Mouse (Mus musculus) lung, postnatal 10 days (tissue): ENCODE measurements at regions not wholly inside any gene's neighbourhood (a gene's known extent, or its start where the extent isn't known, plus 50 kb on each side); places are given as distances from the start of the nearest gene placed in this dataset.

Experiments
- DNase-seq: peaks from one replicate; pipeline ENCODE4 v3.0.0; 2021

DNA sequence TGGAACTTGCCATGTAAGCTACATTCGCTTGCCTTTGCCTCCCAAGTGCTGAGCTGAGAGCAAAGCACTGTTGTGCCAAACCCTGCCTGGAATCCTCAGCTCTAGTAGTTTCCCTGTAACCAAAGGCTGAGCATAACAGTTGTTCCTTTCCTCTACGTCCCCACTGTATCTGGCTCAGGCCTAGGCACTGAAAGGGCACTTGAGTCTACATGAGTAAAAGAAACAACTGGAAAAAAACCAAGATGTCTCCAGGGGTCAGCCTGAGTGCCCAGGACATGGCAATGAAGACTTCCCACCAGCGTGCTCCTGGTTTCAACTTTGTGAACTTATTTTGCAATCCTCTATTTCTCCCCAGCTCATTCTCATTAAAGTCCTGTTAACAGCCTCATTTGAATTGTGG, 150.5 kb upstream of the Bcl6 start:
- DNase-seq: no peak

DNA sequence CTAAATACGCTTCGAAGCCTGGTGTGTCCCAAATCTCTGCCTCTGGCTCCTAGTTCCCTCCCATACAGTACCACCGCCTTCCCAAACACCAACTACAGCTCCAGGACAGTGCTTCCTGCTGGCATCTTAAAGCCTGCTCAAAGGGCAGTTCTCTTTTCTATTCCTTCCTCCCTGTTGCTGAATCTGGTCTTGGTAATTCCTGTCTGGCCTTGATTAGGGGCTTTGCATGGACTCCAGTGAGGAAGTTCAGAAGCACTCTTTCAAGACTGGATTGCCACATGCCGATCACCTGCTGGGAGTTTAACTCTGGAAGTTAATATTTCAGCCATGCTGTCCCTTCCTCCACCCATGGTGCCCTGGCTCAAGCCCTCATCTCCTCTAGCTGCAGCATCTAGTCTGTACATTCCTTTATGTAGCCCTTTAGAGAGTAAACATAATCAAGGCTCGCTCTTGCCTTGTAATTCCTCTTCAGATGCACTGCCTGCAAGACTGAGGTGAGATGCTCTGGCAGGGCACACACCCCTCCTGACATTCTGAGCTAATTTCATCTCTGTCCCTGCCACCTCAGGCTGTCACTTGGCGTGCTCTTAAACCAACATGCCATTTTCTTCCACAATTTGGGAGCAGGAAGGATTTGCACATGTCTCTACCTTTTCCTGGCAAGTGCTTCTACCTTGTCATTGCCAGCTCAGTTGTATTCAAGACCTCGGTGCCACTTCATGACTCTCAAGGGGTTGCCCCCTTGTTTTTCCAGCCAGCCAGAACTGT, 148.8 kb upstream of the Bcl6 start:
- DNase-seq: no peak

DNA sequence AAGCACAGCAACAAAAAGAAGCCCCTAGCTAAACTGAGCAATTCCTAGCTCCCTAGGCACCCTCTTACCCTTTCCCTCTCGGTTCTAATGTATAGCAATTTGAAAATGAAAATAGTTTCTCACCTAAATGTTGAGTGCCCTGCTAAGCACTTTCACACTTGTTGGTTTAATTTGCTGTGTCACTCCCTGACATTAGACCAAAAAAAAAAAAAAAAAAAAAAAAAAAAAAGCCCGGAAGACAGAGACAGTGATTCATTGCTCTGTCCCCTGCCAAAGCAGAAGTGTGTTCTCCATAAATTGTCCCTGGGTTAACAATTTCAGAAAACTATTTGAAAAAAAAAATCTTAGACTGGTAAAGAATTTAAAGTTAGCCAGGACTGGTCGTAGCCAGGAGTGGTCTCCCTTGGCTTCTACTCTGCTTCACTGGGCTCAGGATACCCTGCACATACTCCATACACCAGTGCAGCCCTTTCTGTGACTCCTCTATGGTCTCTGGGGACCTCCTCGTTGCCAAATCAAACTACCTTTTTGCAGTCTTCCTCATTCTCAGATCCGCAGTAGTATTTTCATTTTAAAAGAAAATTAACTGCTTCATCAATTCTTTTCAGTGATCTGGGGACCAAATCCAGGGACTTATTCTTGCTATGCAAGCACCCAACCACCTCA, 148.0 kb upstream of the Bcl6 start:
- DNase-seq: no peak

DNA sequence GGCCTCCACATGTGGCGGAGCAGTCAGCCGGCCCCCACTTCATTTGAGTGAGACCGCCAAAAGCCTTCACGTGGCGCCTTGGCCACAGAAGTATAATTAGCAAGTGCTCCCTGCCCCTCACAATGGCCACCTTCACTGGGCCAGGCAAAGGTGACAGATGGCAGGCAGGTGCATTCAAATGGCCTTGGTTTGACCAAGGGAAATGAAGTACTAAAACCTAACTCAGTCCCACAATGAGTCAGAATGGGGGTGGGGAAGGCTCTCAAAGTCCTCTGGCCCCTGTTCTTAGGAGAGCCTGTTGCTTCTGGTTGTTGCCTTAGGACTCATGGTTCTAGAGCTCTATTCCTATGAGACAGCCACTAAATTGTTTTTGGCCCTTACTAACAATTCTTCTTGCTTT, 147.2 kb upstream of the Bcl6 start:
- DNase-seq: no peak

DNA sequence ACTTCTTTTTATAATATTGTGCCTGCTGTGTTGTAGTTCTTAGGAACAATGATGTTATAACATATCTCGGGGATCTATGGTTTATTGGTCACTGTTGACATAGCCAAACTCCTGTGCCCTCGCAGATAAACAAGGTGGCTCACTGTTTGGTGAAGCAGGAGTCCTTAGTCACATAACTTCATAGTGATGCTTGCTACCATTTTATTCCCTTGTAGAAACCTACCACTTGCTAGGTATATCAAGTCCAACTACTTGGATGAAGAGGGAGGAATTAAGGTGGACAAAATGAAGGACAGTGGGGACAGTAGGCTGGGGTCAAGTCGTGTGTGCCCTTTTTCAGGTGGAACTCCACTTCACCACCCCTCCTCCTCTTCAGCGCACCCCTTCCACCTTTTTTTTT, 146.7 kb upstream of the Bcl6 start:
- DNase-seq: no peak

DNA sequence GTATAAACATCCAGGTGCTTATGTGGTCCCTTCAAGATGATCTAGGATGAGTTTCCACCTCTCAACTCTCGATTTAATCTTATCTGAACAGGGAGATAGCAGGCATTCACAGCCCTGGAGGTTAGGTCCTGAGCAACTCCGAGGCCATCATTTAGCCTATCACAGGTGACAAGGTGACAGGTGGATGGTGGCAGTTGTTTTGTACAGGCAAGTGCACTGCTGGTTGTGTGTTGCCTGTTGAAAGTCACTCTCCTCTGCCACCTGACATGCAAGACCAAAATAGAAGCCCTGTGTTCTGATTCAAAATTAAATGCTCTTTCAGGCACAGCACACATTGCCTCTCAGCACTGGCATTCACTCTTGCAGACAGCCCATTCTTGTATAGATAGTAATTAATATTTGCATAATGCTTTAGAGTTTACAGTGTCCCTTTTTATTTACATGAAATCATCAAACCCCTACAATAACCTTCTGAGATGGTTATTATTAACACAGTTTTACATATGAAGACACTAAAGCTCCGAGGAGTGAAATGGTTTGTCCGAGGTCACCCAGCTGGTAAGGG, 145.9 kb upstream of the Bcl6 start:
- no peak for DNase-seq

DNA sequence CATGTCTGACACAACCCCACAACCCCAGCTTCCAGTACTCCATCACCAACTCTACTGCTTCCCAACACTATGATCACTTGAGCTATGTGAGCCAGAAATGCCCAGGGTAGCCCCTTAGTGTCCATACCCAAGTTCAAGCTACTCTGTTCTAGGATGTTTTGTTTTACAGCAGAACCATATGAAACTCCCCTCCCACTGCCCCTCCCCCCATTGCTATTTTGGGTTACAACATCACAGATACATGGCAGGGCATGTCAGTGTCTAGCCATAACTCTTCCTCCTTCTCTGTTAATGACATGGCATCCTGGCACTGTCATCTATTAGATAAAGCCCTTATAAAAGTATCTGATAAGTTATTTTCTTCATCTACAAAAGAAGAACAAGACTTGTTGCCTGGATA, 142.0 kb upstream of the Bcl6 start:
- no peak for DNase-seq

DNA sequence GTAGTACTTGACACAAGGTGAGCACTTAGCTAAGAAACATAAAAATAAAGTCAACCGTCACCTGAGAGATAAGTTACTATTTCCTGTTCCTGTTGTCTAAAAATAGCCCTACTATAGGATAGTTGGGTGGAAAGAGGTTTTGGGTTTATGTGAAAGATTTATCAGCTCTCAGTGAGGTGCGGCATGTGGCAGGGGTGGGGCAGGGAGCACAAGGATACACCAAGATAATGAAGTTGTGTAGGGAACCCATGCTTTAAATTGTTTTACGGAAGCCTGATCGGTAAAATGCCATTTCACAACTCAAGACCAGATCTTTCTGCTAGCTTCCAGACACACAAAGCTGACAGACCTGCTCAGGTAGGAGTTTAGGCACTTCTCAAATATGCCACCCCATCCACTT, 141.0 kb upstream of the Bcl6 start:
- no peak for DNase-seq

DNA sequence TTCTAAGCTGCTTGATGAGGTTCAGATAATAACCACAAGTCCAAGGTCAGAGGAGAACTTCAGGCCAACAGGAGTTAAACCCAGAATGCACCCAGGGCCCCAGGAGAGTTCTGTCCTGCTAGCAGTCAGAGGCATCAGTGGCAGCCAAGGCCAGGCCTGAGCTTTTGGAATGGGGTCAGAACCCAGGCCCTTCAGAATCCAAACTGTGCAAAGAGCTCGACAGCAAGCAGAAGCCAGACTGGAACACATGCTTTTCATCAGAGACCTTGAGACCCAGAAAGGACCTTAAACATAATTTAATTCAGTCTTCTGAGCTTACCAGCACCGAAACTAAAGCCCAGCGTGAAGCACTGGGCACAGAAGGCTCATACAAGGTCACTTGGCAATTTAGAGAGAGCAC, 139.9 kb upstream of the Bcl6 start:
- DNase-seq: no peak

DNA sequence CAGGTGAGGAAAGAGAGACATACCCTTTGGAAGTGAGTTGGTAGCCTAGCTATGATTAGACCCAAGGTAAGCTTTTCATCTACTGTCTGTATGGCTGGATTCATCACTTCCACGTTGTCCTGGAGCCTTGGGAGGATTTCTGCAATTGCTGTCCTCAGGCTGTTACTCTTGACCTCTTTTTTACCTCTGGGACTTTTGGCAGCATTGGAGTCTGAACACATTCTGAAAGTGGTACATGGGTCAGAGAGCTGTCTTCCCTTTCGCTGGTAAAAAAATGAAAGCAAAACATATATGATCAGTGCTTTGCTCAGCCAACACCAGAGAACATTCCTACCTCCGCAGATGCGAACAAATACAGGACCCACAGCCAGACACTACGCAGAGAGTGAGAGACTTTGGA, 136.1 kb upstream of the Bcl6 start:
- no peak for DNase-seq

DNA sequence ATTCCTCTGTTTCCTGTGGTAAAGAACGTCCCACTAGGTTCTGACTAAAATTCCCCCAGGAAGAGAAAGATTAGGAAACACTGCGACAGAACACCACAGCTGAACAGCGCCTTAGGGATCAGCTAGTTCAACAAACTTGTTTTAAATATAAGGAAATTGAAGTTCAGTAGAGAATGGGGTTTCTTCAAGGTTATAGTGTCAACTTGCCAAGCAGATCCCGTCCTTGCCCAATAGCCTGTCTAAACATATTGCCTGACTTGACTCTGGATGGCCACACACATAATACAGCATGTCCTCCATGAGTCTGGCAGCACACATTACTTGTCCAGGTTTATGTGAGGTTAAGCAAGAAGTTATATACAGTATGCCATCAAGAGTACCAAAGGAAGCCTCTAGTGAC, 135.4 kb upstream of the Bcl6 start:
- DNase-seq: no peak

DNA sequence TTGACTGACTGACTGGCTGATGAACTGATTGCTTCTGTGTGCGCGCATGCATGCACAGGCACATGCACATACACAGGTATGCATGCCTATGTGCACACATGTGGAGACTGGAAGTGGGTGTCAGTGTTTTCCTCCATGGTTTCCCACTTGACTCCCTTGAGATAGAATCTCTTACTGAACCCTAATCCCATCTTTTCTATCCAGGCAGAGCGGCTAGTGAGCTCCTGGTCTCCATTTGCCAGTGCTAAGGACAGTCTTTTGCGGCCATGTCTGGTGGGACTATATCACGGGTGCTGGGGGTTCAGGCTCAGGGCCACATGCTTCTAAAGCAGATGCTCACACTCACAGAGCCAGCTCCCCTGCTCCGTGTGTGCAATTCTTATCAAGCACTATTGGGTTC, 133.0 kb upstream of the Bcl6 start:
- DNase-seq: no peak

DNA sequence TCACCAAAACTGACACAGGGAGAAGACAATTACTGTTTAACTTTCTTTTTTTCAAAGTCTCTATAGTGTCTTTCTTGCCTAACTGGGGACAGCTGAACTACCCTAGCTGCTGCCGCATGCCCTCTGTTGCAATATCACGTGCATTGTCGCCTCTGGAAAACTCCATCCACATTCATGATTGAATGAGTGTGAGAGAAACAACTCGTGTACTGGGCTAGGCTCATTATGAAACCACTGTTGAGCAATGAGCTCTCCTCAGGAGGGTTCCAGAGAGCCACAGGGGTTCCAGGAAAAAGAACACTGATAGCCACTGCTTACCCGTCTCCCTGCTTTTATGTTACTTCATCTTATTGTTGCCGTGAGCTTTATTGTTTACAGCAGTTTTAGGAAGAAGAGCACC, 132.2 kb upstream of the Bcl6 start:
- DNase-seq: peak; percentile 62

DNA sequence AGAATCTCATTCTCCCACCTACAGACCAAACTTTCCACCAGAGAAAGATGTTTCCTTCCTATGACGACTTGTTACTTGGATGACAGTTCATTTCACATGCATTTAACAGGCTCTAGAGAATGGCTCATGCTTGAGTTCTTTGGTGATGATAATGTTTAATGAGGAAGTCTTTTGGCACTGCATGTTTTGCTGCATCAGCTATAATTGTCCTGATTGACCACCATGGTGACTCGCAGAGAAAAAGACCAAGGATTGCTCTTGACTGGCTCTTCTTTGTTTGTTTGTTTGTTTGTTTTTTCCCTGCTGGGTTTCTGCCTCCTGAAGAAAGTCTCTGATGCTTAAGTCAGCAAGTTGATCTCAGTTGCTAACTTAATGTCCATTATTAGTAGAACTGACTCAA, 129.8 kb upstream of the Bcl6 start:
- no peak for DNase-seq

DNA sequence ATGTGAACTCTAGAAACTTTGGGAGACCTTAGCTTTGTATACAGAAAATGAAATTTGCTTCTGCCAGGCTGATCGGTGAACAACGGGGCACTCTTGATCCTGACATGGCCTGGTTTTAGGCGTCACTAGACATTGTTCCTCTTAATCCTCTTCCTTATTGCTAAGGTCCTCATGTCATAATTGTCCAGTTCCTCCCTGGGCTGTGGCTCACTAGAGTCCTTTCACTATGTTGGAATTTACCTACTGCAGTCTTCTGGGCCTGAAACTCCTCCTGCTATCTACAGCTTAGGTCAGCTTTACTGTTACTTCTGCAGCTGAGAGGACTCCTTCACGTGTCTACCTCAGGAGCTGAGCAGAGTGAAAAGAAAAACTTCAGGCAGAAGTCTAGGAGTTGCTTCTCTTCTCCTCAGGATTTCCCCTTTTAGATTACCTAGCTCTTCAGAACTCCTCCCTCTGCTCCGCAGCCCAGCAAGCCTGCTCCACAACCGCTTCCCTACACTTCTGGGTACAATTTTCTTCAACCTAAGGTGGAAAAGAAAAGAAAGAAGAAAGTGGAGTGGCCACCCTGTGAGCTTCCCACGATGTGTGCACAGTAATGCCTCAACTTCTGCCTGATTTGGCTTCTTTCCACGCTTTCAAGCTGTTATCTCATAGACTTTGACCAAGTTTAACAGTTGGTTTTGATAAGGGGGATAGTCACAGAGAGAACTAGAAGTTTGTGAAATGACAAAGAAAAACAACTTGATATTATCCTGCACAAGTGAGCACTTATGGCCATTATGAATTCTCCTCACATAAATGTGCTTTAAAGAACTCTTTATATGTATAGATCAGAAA, 114.4 kb upstream of the Bcl6 start:
- DNase-seq: no peak

DNA sequence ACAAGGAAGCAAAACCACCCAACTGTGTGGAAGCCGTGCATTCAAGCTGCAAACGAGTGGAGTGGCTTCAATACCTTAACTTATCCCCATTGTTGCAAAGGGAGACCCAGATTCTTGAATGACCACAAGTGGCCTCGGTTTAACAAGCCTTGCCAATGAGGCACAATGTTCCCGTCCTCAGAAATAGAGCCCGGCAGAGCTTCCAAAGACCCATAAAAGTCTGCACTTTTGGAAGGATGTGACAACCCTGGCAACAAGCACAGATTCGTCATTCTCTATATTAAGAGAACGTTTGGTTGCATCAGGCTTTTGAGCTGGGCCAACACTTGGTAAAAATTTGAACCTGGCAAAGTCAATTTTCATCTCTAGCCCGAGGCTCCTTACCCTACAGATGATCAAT, 108.9 kb upstream of the Bcl6 start:
- no peak for DNase-seq

DNA sequence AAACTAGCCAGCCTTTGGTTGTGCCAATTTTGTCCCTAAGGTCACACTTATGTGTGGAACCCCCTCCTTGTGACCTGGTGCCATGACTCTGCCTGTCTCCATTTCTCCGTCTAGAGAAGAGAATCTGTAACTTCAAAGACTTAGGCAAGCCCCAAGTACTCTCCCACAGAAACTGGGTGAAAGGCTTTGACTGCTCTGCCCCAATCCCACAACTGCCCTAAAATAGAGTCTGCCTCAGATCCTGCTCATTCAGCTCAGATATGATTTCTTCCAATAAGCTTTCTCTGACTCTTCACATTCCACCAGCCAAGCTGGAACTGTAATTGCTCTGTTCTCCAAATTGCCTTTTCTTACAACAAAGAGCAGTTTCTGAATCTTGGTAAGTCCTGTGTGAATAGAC, 107.4 kb upstream of the Bcl6 start:
- DNase-seq: no peak

DNA sequence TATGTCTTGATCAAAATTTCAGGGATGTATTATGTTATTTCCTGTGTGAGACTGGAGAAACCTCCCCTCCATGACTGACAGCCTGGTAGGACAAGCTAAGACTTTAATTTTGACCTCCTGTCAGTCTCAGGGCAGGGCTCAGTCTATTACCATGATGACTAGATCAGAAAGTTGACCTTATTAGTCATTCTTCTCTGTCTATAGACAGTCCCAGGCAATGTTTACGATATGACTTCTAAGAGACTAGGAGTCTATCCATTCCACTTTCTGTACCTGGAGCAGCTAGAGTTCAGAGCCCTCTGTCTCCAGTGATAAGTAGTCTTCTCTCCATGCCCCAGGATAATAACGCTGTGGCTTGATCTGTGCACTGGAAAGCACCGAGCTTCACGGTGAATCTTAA, 107.0 kb upstream of the Bcl6 start:
- no peak for DNase-seq

DNA sequence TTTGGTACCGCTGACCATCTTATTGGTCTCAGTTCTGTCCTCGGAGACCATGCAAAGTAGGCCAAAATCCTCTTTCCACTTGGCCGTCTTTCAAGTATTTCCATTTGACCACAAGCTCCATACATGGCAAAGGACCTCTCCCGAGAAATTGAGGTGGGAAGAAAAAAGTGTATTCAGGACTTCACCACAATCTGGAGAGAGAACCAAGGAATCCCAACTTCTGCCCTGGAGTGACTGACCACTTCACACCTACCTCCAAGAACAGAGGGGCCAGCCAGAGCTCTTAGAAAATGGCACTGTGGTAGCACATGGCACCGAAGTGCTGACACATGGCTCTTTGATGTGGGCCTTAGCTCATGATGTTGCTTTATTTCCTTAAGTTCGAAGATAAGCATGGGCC, 105.9 kb upstream of the Bcl6 start:
- DNase-seq: no peak

DNA sequence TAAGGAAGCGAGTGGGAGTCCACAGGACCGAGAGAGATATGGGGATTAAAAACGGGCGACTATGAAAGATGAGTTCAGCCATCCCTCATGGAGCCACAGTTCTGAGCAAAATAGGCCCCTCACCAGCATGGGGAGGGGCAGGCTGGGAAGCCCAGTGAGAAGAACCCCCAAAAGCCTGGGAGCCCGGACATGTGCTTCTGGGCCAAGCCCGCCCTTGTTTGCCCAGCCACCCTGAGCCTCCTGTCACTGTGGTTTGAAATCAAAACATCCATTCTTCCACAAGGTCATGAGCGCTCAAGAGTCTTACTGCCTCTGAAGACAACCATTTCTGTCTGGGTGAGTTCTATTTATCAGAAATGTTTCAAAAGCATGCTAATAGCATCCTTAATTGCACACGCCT, 105.0 kb upstream of the Bcl6 start:
- DNase-seq: no peak

DNA sequence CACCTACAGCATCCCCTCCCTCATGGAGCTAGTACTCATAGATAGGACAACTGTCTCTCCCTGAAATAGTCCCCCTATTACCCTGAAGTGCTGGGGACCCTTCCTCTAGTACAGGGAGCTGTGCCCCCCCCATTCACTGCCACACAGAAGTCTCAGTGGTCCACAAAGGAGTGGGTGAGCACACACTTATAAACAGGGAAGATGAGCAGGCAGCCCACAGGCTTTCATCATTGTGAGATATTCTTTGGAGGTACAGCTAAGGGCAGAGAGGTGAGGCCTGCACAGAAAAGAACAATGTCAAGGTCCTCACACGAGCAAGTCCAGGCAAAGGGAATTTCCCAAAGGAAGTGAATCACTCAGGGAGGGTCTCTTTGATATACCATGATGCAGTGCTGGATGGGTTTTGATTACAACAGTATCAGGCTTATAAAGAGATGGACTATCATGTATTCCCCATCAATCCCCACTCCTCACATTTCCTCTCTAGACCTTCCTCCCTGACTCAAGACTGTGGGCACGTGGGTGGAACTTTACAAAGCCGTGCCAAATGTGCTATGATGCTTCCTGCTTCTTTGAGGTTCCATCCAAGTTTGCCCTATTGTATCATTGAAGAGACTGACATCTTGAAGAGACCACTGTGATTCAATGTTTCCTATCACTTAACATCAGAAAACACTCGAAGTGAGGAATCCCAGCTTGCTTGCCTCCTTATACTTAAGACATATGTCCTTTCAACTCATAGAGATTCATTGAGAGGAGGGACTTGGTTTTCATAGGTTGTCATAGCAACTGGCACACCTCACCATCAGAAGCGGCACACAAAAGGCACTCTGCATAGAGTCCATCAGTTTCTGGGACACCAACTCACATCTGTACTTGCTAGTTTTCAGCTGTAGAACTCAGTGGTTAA, 104.2 kb upstream of the Bcl6 start:
- DNase-seq: no peak

DNA sequence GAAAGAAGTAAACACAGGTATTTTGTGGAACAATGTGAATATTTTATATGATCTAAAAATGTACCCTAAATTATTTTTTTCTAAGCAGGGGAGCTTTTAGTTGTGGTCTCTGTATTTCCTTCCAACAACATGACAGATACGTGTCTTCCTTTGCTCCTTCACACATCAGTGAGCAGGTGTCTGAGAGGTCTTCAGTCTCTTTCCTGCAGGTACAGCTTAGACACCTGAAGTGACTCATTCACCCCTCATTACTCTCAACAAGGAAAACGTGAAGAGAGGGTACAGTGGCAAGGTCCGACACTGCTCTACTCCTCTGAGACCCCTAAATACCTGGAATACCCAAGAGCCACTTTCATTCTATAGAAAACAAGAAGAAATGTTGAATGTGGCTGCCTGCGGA, 103.5 kb upstream of the Bcl6 start:
- no peak for DNase-seq

DNA sequence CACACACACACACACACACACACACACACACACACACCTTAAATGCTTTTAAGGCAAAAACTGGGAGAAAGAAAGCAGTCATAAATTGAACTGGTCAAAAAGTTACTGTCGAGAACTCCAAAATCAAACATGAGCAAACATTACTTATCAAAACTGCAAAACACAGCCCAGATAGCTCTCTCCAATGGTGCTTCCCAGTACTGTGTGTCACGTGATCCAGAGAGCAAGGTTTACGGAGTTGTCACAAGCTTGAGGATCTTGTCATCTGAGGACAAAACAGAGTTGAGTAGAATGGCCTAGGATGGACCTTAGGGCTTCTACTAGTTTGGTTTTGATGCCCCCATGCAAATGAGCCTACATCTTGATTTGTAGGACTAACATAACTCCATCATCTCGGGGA, 102.3 kb upstream of the Bcl6 start:
- DNase-seq: no peak
